Mouse (Mus musculus): ENCODE data around the gene Ppp2r3a. TPM values are rescaled to one million over a fixed set of nuclear protein-coding genes. Genes with fewer than 3 reads are reported as not detected.

Ppp2r3a gene
- polyA plus RNA-seq, 1 experiment from 2014 or later, result 2.6 TPM

- ATAC-seq (peak; percentile 52), DNase-seq (no peak)
- H3K27ac ChIP-seq (ENCODE audit: low read depth), result peak within 1 kb of the TSS; percentile 100
- H3K9ac ChIP-seq (replicated peaks), result peak within 1 kb of the TSS; percentile 100
- H3K36me3 ChIP-seq (replicated peaks; ENCODE audit: insufficient read depth, low read length), result peaks cover 4% of the 10 kb centered on the region; the same call in 1 of the 2 replicates
- TF ChIP-seq EP300 (IDR thresholded peaks at IDR 0.05; ENCODE audit: low read depth) (no peak), CTCF (IDR thresholded peaks at IDR 0.05; ENCODE audit: low read depth) (no peak)
- H3K4me3 ChIP-seq (ENCODE audit: low read depth, low read length), result peak within 1 kb of the TSS; percentile 96
- under 1% methylated on average over 32 of the region's 43 CpGs for WGBS (ENCODE audit: insufficient replicate concordance)
- H3K27me3 ChIP-seq (ENCODE audit: insufficient read depth, low read length), result no peaks in the 10 kb centered on the region
- H3K9me3 ChIP-seq (ENCODE audit: low read length), result no peaks in the 10 kb centered on the region
- H3K4me1 ChIP-seq (ENCODE audit: insufficient read depth), result peaks cover 15% of the 10 kb centered on the region
- H3K4me2 ChIP-seq (ENCODE audit: low read depth, low read length), result peak within 1 kb of the TSS; percentile 96
Observed at GRCm38 (mm10) chr9:101073987-101074331, 177.6 kb downstream of the Ppp2r3a start, which contains the start of gene Msl2. TSS of gene Msl2 (plus strand) at chr9:101074101.

- Histone ChIP-seq H3K9me3 (ENCODE audit: low read length) (no peaks in the 10 kb centered on the region), H3K4me3 (ENCODE audit: low read depth, low read length) (peak overlapping the region; percentile 96), H3K36me3 (replicated peaks; ENCODE audit: insufficient read depth, low read length) (peaks cover 3% of the 10 kb centered on the region; the same call in 1 of the 2 replicates), H3K9ac (replicated peaks) (peak overlapping the region; percentile 100), H3K27me3 (ENCODE audit: insufficient read depth, low read length) (no peaks in the 10 kb centered on the region), H3K4me2 (ENCODE audit: low read depth, low read length) (peak overlapping the region; percentile 96), H3K27ac (ENCODE audit: low read depth) (peak overlapping the region; percentile 100), H3K4me1 (ENCODE audit: insufficient read depth) (peaks cover 9% of the 10 kb centered on the region)
- under 1% methylated on average over 61 of the region's 65 CpGs for WGBS (ENCODE audit: insufficient replicate concordance)
- TF ChIP-seq CTCF (IDR thresholded peaks at IDR 0.05; ENCODE audit: low read depth) (0 out of 2 replicates have a peak, but pooled peaks have one; percentile 4), EP300 (IDR thresholded peaks at IDR 0.05; ENCODE audit: low read depth) (no peak; the same call in 1 of the 2 replicates)
- ATAC-seq (peak; percentile 90), DNase-seq (peak; percentile 99)
Observed at GRCm38 (mm10) chr9:101073041-101073986, 178.3 kb downstream of the Ppp2r3a start.

DNA sequence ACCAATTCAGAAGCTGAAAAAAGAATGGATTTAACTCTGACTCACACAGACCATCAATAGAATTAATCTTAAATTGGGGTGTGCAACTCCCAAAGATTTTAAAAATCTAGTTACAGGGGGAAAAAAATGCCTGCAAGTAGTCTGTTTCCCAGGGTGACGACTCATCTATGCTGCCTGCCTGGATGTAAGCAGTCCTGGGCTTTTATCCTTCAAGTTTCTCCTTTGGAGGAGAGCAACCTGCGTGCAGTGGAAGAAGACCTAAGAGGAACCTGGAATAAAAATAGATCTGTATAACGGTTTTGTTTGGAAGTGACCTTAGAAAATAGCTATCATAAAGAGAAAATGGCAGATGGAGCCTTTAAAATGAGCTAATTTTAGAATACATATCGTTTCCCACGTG, 179.1 kb downstream of the Ppp2r3a start:
- Histone ChIP-seq H3K4me1 (ENCODE audit: insufficient read depth) (peaks cover 3% of the 10 kb centered on the region; the same call in 1 of the 2 replicates), H3K27ac (ENCODE audit: low read depth) (no peak overlapping the region), H3K9me3 (ENCODE audit: low read length) (no peaks in the 10 kb centered on the region), H3K36me3 (replicated peaks; ENCODE audit: insufficient read depth, low read length) (no peaks in the 10 kb centered on the region), H3K4me2 (ENCODE audit: low read depth, low read length) (peak overlapping the region; percentile 96; the same call in 1 of the 2 replicates), H3K27me3 (ENCODE audit: insufficient read depth, low read length) (no peaks in the 10 kb centered on the region), H3K9ac (replicated peaks) (peak overlapping the region; percentile 33; the same call in 1 of the 2 replicates), H3K4me3 (ENCODE audit: low read depth, low read length) (no peak overlapping the region)
- TF ChIP-seq EP300 (IDR thresholded peaks at IDR 0.05; ENCODE audit: low read depth), result no peak
- no peak for TF ChIP-seq CTCF (IDR thresholded peaks at IDR 0.05; ENCODE audit: low read depth)
- no peak for DNase-seq
- 26% methylated on average over 5 of the region's 5 CpGs for WGBS (ENCODE audit: insufficient replicate concordance)
- no peak for ATAC-seq

DNA sequence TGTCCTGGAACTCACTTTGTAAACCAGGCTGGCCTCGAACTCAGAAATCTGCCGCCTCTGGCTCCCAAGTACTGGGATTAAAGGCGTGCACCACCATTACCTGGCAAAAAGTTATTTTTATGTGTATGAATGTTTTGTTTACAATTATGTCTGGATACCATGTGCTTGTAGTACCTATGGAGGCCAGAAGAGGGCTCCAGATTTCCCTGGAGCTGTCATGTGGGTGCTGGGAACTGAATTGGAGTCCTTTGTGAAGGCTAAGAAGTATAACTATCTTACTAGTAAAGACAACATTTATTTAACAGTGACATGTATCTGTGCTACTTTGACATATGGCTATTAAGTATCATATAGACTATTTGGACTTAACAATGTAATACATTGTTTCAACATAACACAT, 181.8 kb downstream of the Ppp2r3a start:
- ATAC-seq, result no peak
- TF ChIP-seq EP300 (IDR thresholded peaks at IDR 0.05; ENCODE audit: low read depth) (no peak), CTCF (IDR thresholded peaks at IDR 0.05; ENCODE audit: low read depth) (peak; percentile 44)

GRCm38 (mm10) chr9:101065076-101065602, 186.5 kb downstream of the Ppp2r3a start:
- no peak for ATAC-seq
- Histone ChIP-seq H3K27ac (ENCODE audit: low read depth) (no peak overlapping the region), H3K27me3 (ENCODE audit: insufficient read depth, low read length) (no peaks in the 10 kb centered on the region), H3K4me3 (ENCODE audit: low read depth, low read length) (no peak overlapping the region), H3K36me3 (replicated peaks; ENCODE audit: insufficient read depth, low read length) (no peaks in the 10 kb centered on the region), H3K4me1 (ENCODE audit: insufficient read depth) (peaks cover 3% of the 10 kb centered on the region; the same call in 1 of the 2 replicates), H3K9me3 (ENCODE audit: low read length) (no peaks in the 10 kb centered on the region), H3K9ac (replicated peaks) (no peak overlapping the region), H3K4me2 (ENCODE audit: low read depth, low read length) (no peak overlapping the region)
- 74% methylated on average over 3 of the region's 3 CpGs for WGBS (ENCODE audit: insufficient replicate concordance)
- no peak for DNase-seq
- TF ChIP-seq EP300 (IDR thresholded peaks at IDR 0.05; ENCODE audit: low read depth) (no peak), CTCF (IDR thresholded peaks at IDR 0.05; ENCODE audit: low read depth) (no peak)

More for the DNA sequence above, 181.8 kb downstream of the Ppp2r3a start:
- no peaks in the 10 kb centered on the region for H3K36me3 ChIP-seq (replicated peaks; ENCODE audit: insufficient read depth, low read length)
- H3K4me1 ChIP-seq (ENCODE audit: insufficient read depth), result peaks cover 2% of the 10 kb centered on the region; the same call in 1 of the 2 replicates
- H3K4me2 ChIP-seq (ENCODE audit: low read depth, low read length), result no peak overlapping the region
- H3K27me3 ChIP-seq (ENCODE audit: insufficient read depth, low read length), result no peaks in the 10 kb centered on the region
- H3K27ac ChIP-seq (ENCODE audit: low read depth), result no peak overlapping the region
- no peak for DNase-seq
- H3K9me3 ChIP-seq (ENCODE audit: low read length), result no peaks in the 10 kb centered on the region
- H3K4me3 ChIP-seq (ENCODE audit: low read depth, low read length), result no peak overlapping the region
- WGBS (ENCODE audit: insufficient replicate concordance), result 90% methylated on average over 3 of the region's 3 CpGs
- no peak overlapping the region for H3K9ac ChIP-seq (replicated peaks)

DNA sequence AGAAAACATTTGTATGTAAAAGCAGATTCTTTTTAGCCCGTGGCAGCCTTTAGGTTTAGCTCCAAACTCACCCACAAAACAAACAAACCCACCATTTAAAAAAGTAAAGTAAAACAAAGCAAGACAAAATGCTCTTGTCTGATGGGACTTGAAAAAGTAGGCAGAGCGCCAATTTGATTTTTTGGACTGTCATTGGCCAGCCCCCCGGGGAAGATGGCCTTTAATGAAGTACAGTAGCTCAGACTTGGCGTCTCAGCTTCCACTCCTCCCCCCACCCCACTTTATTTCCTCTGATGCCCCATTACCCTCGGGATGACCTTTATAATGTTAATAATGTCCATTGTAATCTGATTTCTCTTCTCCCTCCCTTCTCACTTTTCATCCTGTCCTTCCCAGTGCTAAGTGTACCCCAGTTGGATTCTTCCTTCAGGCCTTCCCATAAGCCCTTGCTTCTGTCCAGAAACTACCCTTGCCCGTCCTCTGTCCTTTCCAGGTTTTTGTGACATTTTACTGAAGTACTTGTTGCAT, 189.3 kb downstream of the Ppp2r3a start:
- Histone ChIP-seq H3K4me3 (ENCODE audit: low read depth, low read length) (no peak overlapping the region), H3K36me3 (replicated peaks; ENCODE audit: insufficient read depth, low read length) (no peaks in the 10 kb centered on the region), H3K27me3 (ENCODE audit: insufficient read depth, low read length) (no peaks in the 10 kb centered on the region), H3K9me3 (ENCODE audit: low read length) (no peaks in the 10 kb centered on the region), H3K9ac (replicated peaks) (no peak overlapping the region), H3K4me2 (ENCODE audit: low read depth, low read length) (no peak overlapping the region), H3K27ac (ENCODE audit: low read depth) (no peak overlapping the region), H3K4me1 (ENCODE audit: insufficient read depth) (peaks cover 3% of the 10 kb centered on the region; the same call in 1 of the 2 replicates)
- DNase-seq, result no peak
- TF ChIP-seq EP300 (IDR thresholded peaks at IDR 0.05; ENCODE audit: low read depth) (no peak), CTCF (IDR thresholded peaks at IDR 0.05; ENCODE audit: low read depth) (no peak)
- WGBS (ENCODE audit: insufficient replicate concordance), result 73% methylated on average over 6 of the region's 6 CpGs
- no peak for ATAC-seq
